Mouse (Mus musculus): ENCODE data around the gene Tfdp2.

Tfdp2 gene

GRCm38 (mm10) chr9:96369654-96370384 lies 173.7 kb downstream of the Tfdp2 start:
- no peak for DNase-seq (ENCODE audit: low read depth, low spot score)

- no peak for DNase-seq (ENCODE audit: low read depth, low spot score)
These were observed 175.0 kb downstream of the Tfdp2 start for GRCm38 (mm10) chr9:96371075-96371474.

Data from telencephalon, adult 2 months (tissue).